Mouse (Mus musculus): Measurements from ENCODE around the gene Fgd3. TPM values are rescaled to one million over a fixed set of nuclear protein-coding genes. Genes with fewer than 3 reads are reported as not detected.

Gene Fgd3
- polyA plus RNA-seq, 1 experiment from 2014 or later, result 1.1 TPM

- Histone ChIP-seq H3K9me3 (ENCODE audit: low read length) (no peaks in the 10 kb centered on the region; the same call in 1 of the 2 replicates), H3K27ac (ENCODE audit: low read length) (no peak overlapping the region), H3K27me3 (ENCODE audit: insufficient read depth, low read length) (no peaks in the 10 kb centered on the region), H3K4me1 (ENCODE audit: insufficient read depth, low read length) (no peaks in the 10 kb centered on the region), H3K36me3 (ENCODE audit: insufficient read depth, low read length) (no peaks in the 10 kb centered on the region), H3K4me2 (replicated peaks; ENCODE audit: low read depth, low read length) (no peak overlapping the region), H3K9ac (replicated peaks; ENCODE audit: low read length) (no peak overlapping the region), H3K4me3 (ENCODE audit: low read length) (no peak overlapping the region)
- ATAC-seq (ENCODE audit: low FRiP score, low TSS enrichment), result no peak
- 61% methylated on average over 1 of the region's 1 CpGs for WGBS
Measured at GRCm38 (mm10) chr13:49291398-49291797, 28.7 kb downstream of the Fgd3 start.

- Histone ChIP-seq H3K27me3 (ENCODE audit: insufficient read depth, low read length) (no peaks in the 10 kb centered on the region), H3K4me2 (replicated peaks; ENCODE audit: low read depth, low read length) (no peak overlapping the region), H3K9me3 (ENCODE audit: low read length) (no peaks in the 10 kb centered on the region; the same call in 1 of the 2 replicates), H3K9ac (replicated peaks; ENCODE audit: low read length) (no peak overlapping the region), H3K27ac (ENCODE audit: low read length) (no peak overlapping the region), H3K36me3 (ENCODE audit: insufficient read depth, low read length) (no peaks in the 10 kb centered on the region), H3K4me3 (ENCODE audit: low read length) (no peak overlapping the region), H3K4me1 (ENCODE audit: insufficient read depth, low read length) (no peaks in the 10 kb centered on the region)
- ATAC-seq (ENCODE audit: low FRiP score, low TSS enrichment), result no peak
- 84% methylated on average over 6 of the region's 6 CpGs for WGBS
Measured at GRCm38 (mm10) chr13:49287224-49287623, 32.9 kb downstream of the Fgd3 start.

GRCm38 (mm10) chr13:49286750-49287149 lies 33.4 kb downstream of the Fgd3 start:
- Histone ChIP-seq H3K9me3 (ENCODE audit: low read length) (no peaks in the 10 kb centered on the region; the same call in 1 of the 2 replicates), H3K27ac (ENCODE audit: low read length) (no peak overlapping the region), H3K4me1 (ENCODE audit: insufficient read depth, low read length) (no peaks in the 10 kb centered on the region), H3K4me2 (replicated peaks; ENCODE audit: low read depth, low read length) (no peak overlapping the region), H3K36me3 (ENCODE audit: insufficient read depth, low read length) (no peaks in the 10 kb centered on the region), H3K27me3 (ENCODE audit: insufficient read depth, low read length) (no peaks in the 10 kb centered on the region), H3K4me3 (ENCODE audit: low read length) (no peak overlapping the region), H3K9ac (replicated peaks; ENCODE audit: low read length) (no peak overlapping the region)
- 74% methylated on average over 3 of the region's 3 CpGs for WGBS
- no peak for ATAC-seq (ENCODE audit: low FRiP score, low TSS enrichment)

- 78% methylated on average over 9 of the region's 9 CpGs for WGBS
- ATAC-seq (ENCODE audit: low FRiP score, low TSS enrichment), result no peak
- Histone ChIP-seq H3K4me2 (replicated peaks; ENCODE audit: low read depth, low read length) (no peak overlapping the region), H3K4me3 (ENCODE audit: low read length) (no peak overlapping the region), H3K9ac (replicated peaks; ENCODE audit: low read length) (no peak overlapping the region), H3K36me3 (ENCODE audit: insufficient read depth, low read length) (no peaks in the 10 kb centered on the region), H3K4me1 (ENCODE audit: insufficient read depth, low read length) (no peaks in the 10 kb centered on the region), H3K9me3 (ENCODE audit: low read length) (no peaks in the 10 kb centered on the region), H3K27me3 (ENCODE audit: insufficient read depth, low read length) (no peaks in the 10 kb centered on the region), H3K27ac (ENCODE audit: low read length) (no peak overlapping the region)
Measured at GRCm38 (mm10) chr13:49283686-49284085, 36.4 kb downstream of the Fgd3 start.

- H3K9ac ChIP-seq (replicated peaks; ENCODE audit: low read length), result no peak overlapping the region
- H3K27me3 ChIP-seq (ENCODE audit: insufficient read depth, low read length), result no peaks in the 10 kb centered on the region
- no peaks in the 10 kb centered on the region for H3K36me3 ChIP-seq (ENCODE audit: insufficient read depth, low read length)
- H3K4me2 ChIP-seq (replicated peaks; ENCODE audit: low read depth, low read length), result no peak overlapping the region
- WGBS, result 33% methylated on average over 2 of the region's 2 CpGs
- ATAC-seq (ENCODE audit: low FRiP score, low TSS enrichment), result no peak
- H3K4me3 ChIP-seq (ENCODE audit: low read length), result no peak overlapping the region
- no peak overlapping the region for H3K27ac ChIP-seq (ENCODE audit: low read length)
- no peaks in the 10 kb centered on the region for H3K4me1 ChIP-seq (ENCODE audit: insufficient read depth, low read length)
- no peaks in the 10 kb centered on the region for H3K9me3 ChIP-seq (ENCODE audit: low read length)
Measured at GRCm38 (mm10) chr13:49282168-49282567, 37.9 kb downstream of the Fgd3 start.

GRCm38 (mm10) chr13:49271831-49272765 lies 48.0 kb downstream of the Fgd3 start:
- Histone ChIP-seq H3K27me3 (ENCODE audit: insufficient read depth, low read length) (no peaks in the 10 kb centered on the region), H3K4me3 (ENCODE audit: low read length) (no peak overlapping the region), H3K4me1 (ENCODE audit: insufficient read depth, low read length) (no peaks in the 10 kb centered on the region), H3K36me3 (ENCODE audit: insufficient read depth, low read length) (no peaks in the 10 kb centered on the region), H3K4me2 (replicated peaks; ENCODE audit: low read depth, low read length) (no peak overlapping the region), H3K27ac (ENCODE audit: low read length) (no peak overlapping the region), H3K9ac (replicated peaks; ENCODE audit: low read length) (no peak overlapping the region), H3K9me3 (ENCODE audit: low read length) (no peaks in the 10 kb centered on the region)
- WGBS, result 65% methylated on average over 5 of the region's 5 CpGs
- 0 out of 2 replicates have a peak, but pooled peaks have one; percentile 39 for ATAC-seq (ENCODE audit: low FRiP score, low TSS enrichment)

GRCm38 (mm10) chr13:49270500-49270899 lies 49.6 kb downstream of the Fgd3 start:
- H3K9me3 ChIP-seq (ENCODE audit: low read length), result no peaks in the 10 kb centered on the region
- WGBS, result 84% methylated on average over 8 of the region's 8 CpGs
- no peaks in the 10 kb centered on the region for H3K27me3 ChIP-seq (ENCODE audit: insufficient read depth, low read length)
- no peak overlapping the region for H3K27ac ChIP-seq (ENCODE audit: low read length)
- H3K4me1 ChIP-seq (ENCODE audit: insufficient read depth, low read length), result no peaks in the 10 kb centered on the region
- H3K9ac ChIP-seq (replicated peaks; ENCODE audit: low read length), result no peak overlapping the region
- no peaks in the 10 kb centered on the region for H3K36me3 ChIP-seq (ENCODE audit: insufficient read depth, low read length)
- H3K4me2 ChIP-seq (replicated peaks; ENCODE audit: low read depth, low read length), result no peak overlapping the region
- no peak overlapping the region for H3K4me3 ChIP-seq (ENCODE audit: low read length)
- ATAC-seq (ENCODE audit: low FRiP score, low TSS enrichment), result no peak

- ATAC-seq (ENCODE audit: low FRiP score, low TSS enrichment), result no peak
- Histone ChIP-seq H3K9me3 (ENCODE audit: low read length) (no peaks in the 10 kb centered on the region), H3K36me3 (ENCODE audit: insufficient read depth, low read length) (no peaks in the 10 kb centered on the region), H3K27ac (ENCODE audit: low read length) (no peak overlapping the region), H3K4me2 (replicated peaks; ENCODE audit: low read depth, low read length) (no peak overlapping the region), H3K4me1 (ENCODE audit: insufficient read depth, low read length) (no peaks in the 10 kb centered on the region), H3K27me3 (ENCODE audit: insufficient read depth, low read length) (no peaks in the 10 kb centered on the region), H3K4me3 (ENCODE audit: low read length) (no peak overlapping the region), H3K9ac (replicated peaks; ENCODE audit: low read length) (no peak overlapping the region)
- 24% methylated on average over 2 of the region's 2 CpGs for WGBS
Measured at GRCm38 (mm10) chr13:49267645-49268044, 52.5 kb downstream of the Fgd3 start.

- Histone ChIP-seq H3K36me3 (ENCODE audit: insufficient read depth, low read length) (no peaks in the 10 kb centered on the region), H3K9ac (replicated peaks; ENCODE audit: low read length) (no peak overlapping the region), H3K4me1 (ENCODE audit: insufficient read depth, low read length) (no peaks in the 10 kb centered on the region), H3K4me2 (replicated peaks; ENCODE audit: low read depth, low read length) (no peak overlapping the region), H3K9me3 (ENCODE audit: low read length) (no peaks in the 10 kb centered on the region), H3K4me3 (ENCODE audit: low read length) (no peak overlapping the region), H3K27me3 (ENCODE audit: insufficient read depth, low read length) (no peaks in the 10 kb centered on the region), H3K27ac (ENCODE audit: low read length) (no peak overlapping the region)
- no peak for ATAC-seq (ENCODE audit: low FRiP score, low TSS enrichment)
- WGBS, result 59% methylated on average over 15 of the region's 15 CpGs
Measured at GRCm38 (mm10) chr13:49260036-49260722, 59.9 kb downstream of the Fgd3 start.
